Mouse (Mus musculus) T-helper 2 cell (primary cell): ENCODE data around the gene Syf2.

Source experiments
- in situ Hi-C: fragments of 300-600 bp; cut with MboI, MseI; formaldehyde crosslinking; loops from one replicate; pipeline ENCODE4 v1.15.1; 2025; ENCODE audit warnings: high pct_unique_total_duplicates

Syf2 gene

GRCm38 (mm10) chr4:134923258-134924018 lies 7.3 kb upstream of the Syf2 start, which contains the start of gene Rsrp1:
TSS of gene Rsrp1 (plus strand) at chr4:134923592.
- in situ Hi-C loops, result no loop called here

DNA sequence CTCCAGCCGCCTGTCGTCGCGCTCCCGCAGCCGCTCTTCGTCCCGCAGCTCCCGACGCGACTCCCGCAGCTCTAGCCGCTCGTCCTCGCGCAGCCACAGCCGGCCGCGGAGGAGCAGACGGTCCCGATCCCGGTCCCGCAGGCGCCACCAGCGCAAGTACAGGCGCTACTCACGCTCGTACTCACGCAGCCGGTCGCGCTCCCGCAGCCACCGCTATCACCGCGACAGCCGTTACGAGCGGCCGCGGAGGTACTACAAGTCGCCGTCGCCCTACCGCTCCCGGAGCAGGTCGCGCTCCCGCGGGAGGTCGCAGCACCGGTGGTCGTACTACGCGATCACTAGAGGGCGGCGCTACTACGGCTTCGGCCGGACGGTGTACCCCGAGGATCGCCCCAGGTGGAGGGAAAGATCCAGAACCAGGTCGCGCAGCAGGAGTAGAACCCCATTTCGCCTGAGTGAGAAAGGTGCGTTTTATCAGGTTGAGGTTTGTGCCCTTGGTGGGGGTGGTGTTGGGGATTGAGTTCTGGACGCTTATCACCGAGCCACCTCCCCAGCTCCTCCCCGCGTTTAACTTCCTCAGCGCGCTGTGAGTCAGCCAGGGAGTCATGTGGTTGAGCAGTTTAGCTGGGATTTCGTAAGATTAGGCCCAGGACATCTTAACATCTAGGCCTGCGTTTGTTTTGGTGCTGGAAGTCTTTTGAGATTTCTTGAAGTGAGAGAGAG lies 6.5 kb upstream of the Syf2 start:
- in situ Hi-C loops, result no loop called here

- in situ Hi-C loops, result no loop called here
Measured at GRCm38 (mm10) chr4:134925206-134925605, 5.5 kb upstream of the Syf2 start.

GRCm38 (mm10) chr4:134927815-134928463 lies 2.8 kb upstream of the Syf2 start:
- in situ Hi-C loops, result no loop called here

DNA sequence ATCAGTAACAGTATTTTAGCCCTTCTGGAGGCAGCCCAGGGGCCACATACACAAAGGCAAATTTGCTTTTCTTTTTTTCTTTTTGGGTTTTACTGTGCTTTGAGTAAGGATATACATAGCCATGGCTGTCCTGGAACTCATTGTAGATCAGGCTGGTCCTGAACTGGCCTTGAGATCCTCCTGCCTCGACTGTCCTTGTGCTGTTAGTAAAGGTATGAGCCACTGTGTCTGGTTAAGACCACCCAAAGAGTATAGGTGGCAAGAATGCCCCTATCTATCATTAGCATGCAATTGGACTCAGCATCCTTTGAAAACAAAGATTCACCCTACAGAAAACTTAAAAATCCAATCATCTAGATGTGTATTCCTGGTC lies 2.2 kb upstream of the Syf2 start:
- in situ Hi-C loops, result no loop called here

- in situ Hi-C loops, result no loop called here
Measured at GRCm38 (mm10) chr4:134929536-134929935, 1.2 kb upstream of the Syf2 start.

DNA sequence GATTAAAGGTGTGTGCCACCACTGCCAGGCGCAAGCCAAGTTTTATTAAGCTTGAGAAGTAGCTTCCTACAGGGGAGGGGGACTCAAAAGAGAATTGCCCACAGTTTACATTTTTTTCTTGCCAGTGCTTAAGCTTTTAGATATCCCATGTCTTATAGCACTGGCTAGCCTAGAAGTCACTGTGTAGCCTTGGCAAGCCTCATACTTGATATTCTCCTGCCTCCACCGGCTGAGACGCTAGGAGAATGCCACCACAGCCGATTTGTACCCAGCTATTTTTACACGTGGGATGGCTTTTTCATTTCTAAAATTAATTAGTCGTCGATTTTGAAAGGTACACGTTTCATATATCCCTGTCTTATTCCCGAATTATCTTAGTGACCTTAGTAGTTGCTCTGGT lies 508 bp upstream of the Syf2 start:
- in situ Hi-C loops, result no loop called here

GRCm38 (mm10) chr4:134937240-134938176 lies 6.8 kb downstream of the Syf2 start:
- in situ Hi-C loops, result no loop called here

GRCm38 (mm10) chr4:134939900-134940299 lies 9.2 kb downstream of the Syf2 start:
- in situ Hi-C loops, result no loop called here

DNA sequence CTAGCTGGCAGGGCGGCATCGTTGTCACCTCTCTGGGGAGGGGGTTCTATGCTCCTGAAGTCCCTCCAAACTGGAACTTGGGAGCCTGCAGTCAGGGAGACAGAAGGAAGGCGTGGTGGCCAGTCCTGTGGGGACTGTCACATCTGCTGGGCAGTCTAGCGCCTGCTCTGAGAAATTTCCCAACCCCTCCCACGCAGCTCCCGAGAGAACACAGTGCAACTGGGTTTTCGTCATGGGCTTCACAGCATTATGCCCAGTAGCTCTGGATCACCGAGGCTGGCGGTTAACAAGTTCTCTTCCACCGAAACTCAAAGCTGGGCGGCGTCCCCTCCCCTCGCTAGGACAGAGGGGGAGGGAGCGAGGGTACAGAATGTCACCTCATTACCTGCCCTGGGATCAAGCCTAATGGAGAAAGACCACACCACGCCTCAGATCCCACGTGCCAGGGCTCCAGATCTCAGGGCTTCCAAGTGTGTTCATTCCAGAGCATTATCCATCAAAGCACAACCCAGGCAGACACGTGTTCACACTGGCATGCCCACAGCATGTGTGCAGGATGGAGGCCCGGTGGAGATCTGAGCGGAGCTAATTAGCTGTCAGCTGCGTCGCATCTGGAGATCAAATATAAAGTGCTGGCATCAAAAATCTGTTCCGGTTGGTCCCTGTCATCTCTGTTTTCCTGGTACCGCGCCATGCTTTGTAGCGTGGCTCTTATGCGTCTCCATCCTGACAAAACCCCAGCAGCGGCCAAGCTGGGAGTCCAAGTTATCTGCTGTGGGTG lies 13.2 kb downstream of the Syf2 start:
- in situ Hi-C loops, result no loop called here

GRCm38 (mm10) chr4:134946024-134946744 lies 15.5 kb downstream of the Syf2 start:
- in situ Hi-C loops, result no loop called here

GRCm38 (mm10) chr4:134950518-134951091 lies 19.9 kb downstream of the Syf2 start:
- in situ Hi-C loops, result no loop called here

DNA sequence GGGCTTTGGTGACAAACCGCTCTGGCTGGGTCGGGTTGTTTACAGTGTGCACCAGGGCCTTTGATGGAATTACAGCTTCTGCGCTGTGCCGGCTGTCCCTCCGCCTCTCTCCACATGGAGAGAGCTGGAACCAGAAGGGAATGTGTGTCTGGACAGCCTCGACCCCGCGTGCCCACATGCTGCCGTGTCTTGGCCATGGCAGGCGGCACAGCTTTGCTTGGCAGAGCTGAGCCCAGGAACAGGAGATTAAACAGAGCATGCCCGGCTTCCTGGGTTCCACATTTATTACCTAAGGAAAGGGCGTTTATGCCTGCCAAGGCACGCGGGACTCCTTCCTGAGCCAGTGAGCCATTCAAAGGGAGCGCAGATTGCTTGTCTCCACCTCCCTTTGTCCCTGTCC lies 23.8 kb downstream of the Syf2 start:
- in situ Hi-C loops, result no loop called here

DNA sequence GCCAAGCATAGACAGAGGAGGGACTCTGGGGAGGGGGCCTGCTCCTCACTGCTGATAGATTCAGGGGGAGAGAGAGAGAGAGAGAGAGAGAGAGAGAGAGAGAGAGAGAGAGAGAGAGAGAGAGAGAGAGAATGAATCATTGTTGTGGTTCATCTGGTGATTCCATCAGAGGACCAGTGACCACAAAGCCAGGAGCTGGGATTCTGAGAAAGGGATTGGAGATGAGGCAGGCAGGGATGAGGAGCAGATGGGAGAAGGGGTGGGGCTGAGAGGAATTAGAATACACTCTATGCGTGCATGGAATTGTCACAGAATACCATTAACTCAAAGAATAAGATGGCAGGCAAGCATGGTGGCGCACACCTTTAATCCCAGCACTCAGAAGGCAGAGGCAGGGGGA lies 24.5 kb downstream of the Syf2 start:
- in situ Hi-C loops, result no loop called here

DNA sequence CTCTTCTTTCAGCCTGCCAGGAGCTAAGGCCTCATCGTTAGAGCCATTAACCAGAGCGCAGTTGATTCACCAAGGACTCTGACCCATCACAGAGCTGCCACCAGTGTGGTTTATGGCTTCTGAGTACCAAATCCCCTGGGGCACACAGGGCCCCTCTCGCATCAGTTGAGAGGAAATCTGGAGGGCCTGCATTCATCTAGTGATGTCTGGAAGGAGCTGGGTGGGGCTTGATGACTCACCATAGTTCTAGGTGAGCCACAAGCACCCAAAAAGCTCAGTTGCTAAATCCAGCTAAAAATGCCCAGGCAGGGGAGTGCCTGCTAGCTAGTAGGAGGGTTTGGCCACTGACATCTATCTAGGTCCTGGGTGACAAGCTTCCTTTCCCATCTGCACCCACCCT lies 25.1 kb downstream of the Syf2 start:
- in situ Hi-C loops, result no loop called here

DNA sequence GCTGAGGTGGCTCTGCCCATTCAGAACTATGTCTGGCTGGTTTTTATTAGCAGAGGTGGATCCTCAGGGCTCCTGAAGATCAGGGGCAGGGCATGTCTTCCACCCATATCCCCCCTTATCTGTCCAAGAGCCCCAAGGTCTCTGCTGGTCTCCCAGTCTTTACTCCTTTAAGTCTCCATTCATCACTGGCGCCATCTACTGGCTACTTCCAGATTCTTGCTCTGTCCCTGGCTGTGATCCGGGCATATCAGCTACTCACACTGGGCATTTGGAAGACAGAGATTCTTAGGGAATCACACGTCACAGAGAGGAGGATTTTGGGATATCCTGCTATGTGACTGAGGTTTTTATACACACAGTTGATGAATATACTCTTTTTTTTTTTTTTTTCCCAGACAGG lies 25.6 kb downstream of the Syf2 start:
- in situ Hi-C loops, result no loop called here

DNA sequence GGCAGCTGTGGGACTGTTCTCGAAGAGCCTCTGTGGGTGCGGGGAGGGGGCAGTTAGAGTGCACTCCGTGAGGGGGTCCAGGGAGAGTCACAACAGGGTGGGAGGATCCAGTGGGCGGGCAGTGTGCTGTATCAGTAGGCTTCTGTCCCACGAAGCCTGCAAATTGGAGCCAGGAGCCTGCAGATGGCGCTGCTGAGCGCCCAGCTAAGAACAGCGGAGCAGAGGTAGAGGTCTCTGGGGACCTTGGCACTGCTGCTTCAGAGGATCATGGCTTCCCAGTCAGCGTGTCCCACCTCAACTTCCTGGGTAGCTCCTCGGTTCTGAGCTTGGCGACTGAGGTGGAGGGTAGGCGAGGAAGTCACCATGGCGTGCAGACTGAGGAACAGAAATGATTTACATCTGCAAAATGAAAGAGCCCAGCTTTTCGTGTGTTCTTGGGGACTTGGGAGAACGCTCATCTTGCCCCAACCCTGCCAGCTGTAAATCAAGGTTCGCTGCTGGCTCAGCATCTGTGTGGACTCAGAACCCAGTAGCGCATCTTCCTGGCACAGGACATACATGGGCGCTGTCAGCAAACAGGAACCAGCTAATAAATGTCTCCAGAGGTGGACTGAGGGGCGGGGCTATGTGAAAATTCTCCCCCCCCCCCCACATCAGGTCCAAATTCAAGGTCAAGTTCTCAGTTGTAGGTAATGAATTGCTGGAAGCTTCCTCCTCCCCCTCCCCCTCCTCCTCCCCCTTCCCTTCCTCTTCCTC lies 32.5 kb downstream of the Syf2 start:
- in situ Hi-C loops, result no loop called here

GRCm38 (mm10) chr4:134967887-134968604 lies 37.3 kb downstream of the Syf2 start:
- in situ Hi-C loops, result no loop called here
